In the genomic region with DNA sequence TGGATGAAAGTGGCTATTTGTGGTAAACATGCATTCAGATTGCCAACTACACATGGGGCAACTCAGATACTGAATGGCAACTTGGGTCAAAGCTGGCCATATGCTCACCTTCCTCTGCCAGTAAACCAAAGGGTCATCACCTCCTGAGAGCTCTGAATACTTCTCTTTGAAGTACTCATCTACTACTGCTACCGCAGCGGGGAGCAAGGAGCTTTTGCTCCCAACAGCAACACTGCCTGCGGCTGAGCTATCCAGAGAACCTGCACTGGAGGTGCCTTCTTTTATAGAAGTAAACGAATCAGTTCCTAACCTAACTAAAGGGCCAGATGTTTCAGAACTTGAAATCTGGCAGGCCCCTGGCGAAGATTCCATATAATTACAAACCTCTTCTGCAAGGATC, we compare ENCODE assay signal across 17 mouse cellular contexts. TPM values are rescaled to one million over a fixed set of nuclear protein-coding genes. Genes with fewer than 3 reads are reported as not detected.
DNase-seq lines count a peak whose midpoint lies in the region; ATAC-seq and TF ChIP-seq lines count a peak whose summit lies in the region.
"Had no signal": no experiment of that assay in that cellular context is flagged by ENCODE, and none has a peak within 500 bp of the region (broad histone marks: within the 10 kb centered on the region; RNA-seq: fewer than 3 reads in every experiment).

No protein-coding gene starts in this region.

- no peak for ATAC-seq in hindbrain, embryonic 16.5 days
- ATAC-seq in hindbrain, postnatal 0 days = no peak
- ATAC-seq in midbrain, embryonic 12.5 days (ENCODE audit: low FRiP score, low read depth) = no peak
- no peak for ATAC-seq in midbrain, embryonic 11.5 days (ENCODE audit: low FRiP score)
- no peak for ATAC-seq in stomach, postnatal 0 days (ENCODE audit: low FRiP score, low TSS enrichment)

- TF ChIP-seq POLR2A in cerebellum, adult 2 months (IDR thresholded peaks at IDR 0.05; ENCODE audit: borderline replicate concordance, insufficient read depth, low read length) = no peak

- H3K27me3 ChIP-seq in cerebellum, adult 2 months (ENCODE audit: control insufficient read depth, insufficient read depth, low read length) = no peaks in the 10 kb centered on the region
- no peaks in the 10 kb centered on the region for H3K27me3 ChIP-seq in hindbrain, embryonic 16.5 days (replicated peaks; ENCODE audit: control insufficient read depth, insufficient read depth, low read length)
- H3K27me3 ChIP-seq in hindbrain, postnatal 0 days (ENCODE audit: insufficient read depth, low read length) = no peaks in the 10 kb centered on the region
- H3K27me3 ChIP-seq in midbrain, embryonic 12.5 days = no peaks in the 10 kb centered on the region
- H3K27me3 ChIP-seq in midbrain, embryonic 11.5 days (ENCODE audit: control insufficient read depth, insufficient read depth, low read length) = no peaks in the 10 kb centered on the region
- H3K27me3 ChIP-seq in stomach, postnatal 0 days (ENCODE audit: control insufficient read depth, insufficient read depth, low read length) = no peaks in the 10 kb centered on the region
- H3K27me3 ChIP-seq: forebrain, embryonic 12.5 days; hindbrain, embryonic 15.5 days had no signal

- DNase-seq in cerebellum, adult 2 months = peak; percentile 27 to 42
- DNase-seq in cerebellum, adult 11 months = no peak
- no peak for DNase-seq in hindbrain, postnatal 0 days (ENCODE audit: low spot score)
- no peak for DNase-seq in midbrain, embryonic 11.5 days (ENCODE audit: low spot score, missing footprints)
- DNase-seq in stomach, postnatal 0 days (ENCODE audit: low spot score) = no peak
- DNase-seq in embryo, embryonic 11 days = no peak
- DNase-seq: adrenal gland, adult 8-10 months; cerebellum, adult 9-11 months; left cerebral cortex, postnatal 4 days; thymus, postnatal 14 days had no signal

- no peak for TF ChIP-seq CTCF in cerebellum, adult 2 months (IDR thresholded peaks at IDR 0.05; ENCODE audit: borderline replicate concordance, insufficient read depth, low read depth, low read length)
- no peak for TF ChIP-seq CTCF in hindbrain, postnatal 0 days (IDR thresholded peaks at IDR 0.05; ENCODE audit: low read depth)
- no peak for TF ChIP-seq CTCF in stomach, postnatal 0 days (IDR thresholded peaks at IDR 0.05; ENCODE audit: low read depth)

- peak overlapping the region; percentile 6; the same call in 1 of the 2 replicates for H3K4me2 ChIP-seq in hindbrain, embryonic 16.5 days (ENCODE audit: low read length)
- H3K4me2 ChIP-seq in hindbrain, postnatal 0 days (ENCODE audit: low read depth, low read length) = no peak overlapping the region
- H3K4me2 ChIP-seq in midbrain, embryonic 12.5 days (replicated peaks) = 0 out of 2 replicates have a peak overlapping the region, but pooled peaks have one; percentile 11
- no peak overlapping the region for H3K4me2 ChIP-seq in midbrain, embryonic 11.5 days
- H3K4me2 ChIP-seq in stomach, postnatal 0 days (replicated peaks; ENCODE audit: low read depth) = 0 out of 2 replicates have a peak overlapping the region, but pooled peaks have one; percentile 14
- H3K4me2 ChIP-seq: forebrain, embryonic 12.5 days; hindbrain, embryonic 15.5 days had no signal

- peaks cover 3% of the 10 kb centered on the region; the same call in 1 of the 2 replicates for H3K36me3 ChIP-seq in hindbrain, embryonic 16.5 days (ENCODE audit: control insufficient read depth, insufficient read depth, low read length)
- H3K36me3 ChIP-seq in hindbrain, postnatal 0 days (ENCODE audit: insufficient read depth, low read length) = peaks cover 10% of the 10 kb centered on the region; the same call in 1 of the 2 replicates
- H3K36me3 ChIP-seq in midbrain, embryonic 12.5 days = peaks cover 29% of the 10 kb centered on the region
- no peaks in the 10 kb centered on the region; the same call in none of the 2 replicates for H3K36me3 ChIP-seq in midbrain, embryonic 11.5 days (ENCODE audit: control insufficient read depth, insufficient read depth, low read length)
- peaks cover 2% of the 10 kb centered on the region; the same call in 1 of the 2 replicates for H3K36me3 ChIP-seq in stomach, postnatal 0 days (ENCODE audit: control insufficient read depth, insufficient read depth, low read length)

- H3K9ac ChIP-seq in hindbrain, embryonic 16.5 days (ENCODE audit: low read depth, low read length) = no peak overlapping the region
- H3K9ac ChIP-seq in hindbrain, postnatal 0 days (replicated peaks; ENCODE audit: low read length) = no peak overlapping the region
- H3K9ac ChIP-seq in midbrain, embryonic 12.5 days (replicated peaks) = no peak overlapping the region
- no peak overlapping the region for H3K9ac ChIP-seq in midbrain, embryonic 11.5 days (ENCODE audit: low read length)
- H3K9ac ChIP-seq in stomach, postnatal 0 days (ENCODE audit: low read length) = no peak overlapping the region
- H3K9ac ChIP-seq: forebrain, embryonic 12.5 days; hindbrain, embryonic 15.5 days had no signal

- no peak overlapping the region for H3K4me3 ChIP-seq in cerebellum, adult 2 months (replicated peaks; ENCODE audit: insufficient read depth, low read depth, low read length)
- no peak overlapping the region for H3K4me3 ChIP-seq in hindbrain, embryonic 16.5 days (ENCODE audit: low read length)
- no peak overlapping the region for H3K4me3 ChIP-seq in hindbrain, postnatal 0 days (ENCODE audit: low read length)
- no peak overlapping the region for H3K4me3 ChIP-seq in midbrain, embryonic 12.5 days
- H3K4me3 ChIP-seq in midbrain, embryonic 11.5 days (ENCODE audit: low read depth, low read length) = no peak overlapping the region
- no peak overlapping the region for H3K4me3 ChIP-seq in stomach, postnatal 0 days (ENCODE audit: low read depth, low read length)
- H3K4me3 ChIP-seq: forebrain, embryonic 12.5 days; hindbrain, embryonic 15.5 days; midbrain, embryonic 10.5 days had no signal

- WGBS in cerebellum, adult 2 months = 32% methylated on average over 5 of the region's 5 CpGs
- WGBS in hindbrain, embryonic 16.5 days = 62% methylated on average over 5 of the region's 5 CpGs
- 62% methylated on average over 5 of the region's 5 CpGs for WGBS in hindbrain, postnatal 0 days
- WGBS in midbrain, embryonic 12.5 days = 77% methylated on average over 5 of the region's 5 CpGs
- 77% methylated on average over 5 of the region's 5 CpGs for WGBS in midbrain, embryonic 11.5 days
- 48% methylated on average over 5 of the region's 5 CpGs for WGBS in stomach, postnatal 0 days

- no peak overlapping the region for H3K27ac ChIP-seq in cerebellum, adult 2 months (ENCODE audit: insufficient read depth, low read length)
- H3K27ac ChIP-seq in hindbrain, embryonic 16.5 days (ENCODE audit: low read depth, low read length) = no peak overlapping the region
- no peak overlapping the region for H3K27ac ChIP-seq in hindbrain, postnatal 0 days
- H3K27ac ChIP-seq in midbrain, embryonic 12.5 days (replicated peaks) = no peak overlapping the region
- no peak overlapping the region for H3K27ac ChIP-seq in midbrain, embryonic 11.5 days (ENCODE audit: low read depth, low read length)
- H3K27ac ChIP-seq in stomach, postnatal 0 days (replicated peaks) = no peak overlapping the region
- H3K27ac ChIP-seq: forebrain, embryonic 12.5 days; hindbrain, embryonic 15.5 days; midbrain, embryonic 10.5 days had no signal

- no peak for TF ChIP-seq EP300 in stomach, postnatal 0 days (optimal IDR thresholded peaks at IDR 0.05)

- H3K9me3 ChIP-seq in hindbrain, embryonic 16.5 days (ENCODE audit: control insufficient read depth, low read length) = no peaks in the 10 kb centered on the region
- H3K9me3 ChIP-seq in hindbrain, postnatal 0 days (ENCODE audit: low read length) = no peaks in the 10 kb centered on the region
- no peaks in the 10 kb centered on the region for H3K9me3 ChIP-seq in midbrain, embryonic 12.5 days
- no peaks in the 10 kb centered on the region for H3K9me3 ChIP-seq in midbrain, embryonic 11.5 days (ENCODE audit: control insufficient read depth, low read length)
- no peaks in the 10 kb centered on the region for H3K9me3 ChIP-seq in stomach, postnatal 0 days (ENCODE audit: control insufficient read depth, low read length)
- H3K9me3 ChIP-seq: forebrain, embryonic 12.5 days; hindbrain, embryonic 15.5 days; midbrain, embryonic 10.5 days had no signal

- peaks cover 19% of the 10 kb centered on the region; the same call in 1 of the 2 replicates for H3K4me1 ChIP-seq in cerebellum, adult 2 months (ENCODE audit: control insufficient read depth, insufficient read depth, low read length)
- peaks cover 38% of the 10 kb centered on the region for H3K4me1 ChIP-seq in hindbrain, embryonic 16.5 days (ENCODE audit: control insufficient read depth, insufficient read depth, low read depth, low read length)
- peaks cover 16% of the 10 kb centered on the region for H3K4me1 ChIP-seq in hindbrain, postnatal 0 days (ENCODE audit: insufficient read depth, low read length)
- peaks cover 35% of the 10 kb centered on the region for H3K4me1 ChIP-seq in midbrain, embryonic 12.5 days
- peaks cover 9% of the 10 kb centered on the region for H3K4me1 ChIP-seq in midbrain, embryonic 11.5 days (ENCODE audit: control insufficient read depth, insufficient read depth, low read length)
- H3K4me1 ChIP-seq in stomach, postnatal 0 days (replicated peaks; ENCODE audit: control insufficient read depth, insufficient read depth) = 0 out of 2 replicates have a peak, but pooled peaks cover 6% of the 10 kb centered on the region

RNA-seq across cellular contexts. Expression of a gene that starts 3.9 kb away (rescaled TPM):
- polyA plus RNA-seq in cerebellum, adult 2 months (2012; rRNA removed) = 5.5 and 6.2 TPM in 2 replicates
- polyA plus RNA-seq in hindbrain, embryonic 16.5 days (2015; fragmentation: Nextera tagmentation; extraction: Ambion mirVana) = not detected in 2 replicates
- 6.0 and 7.8 TPM in 2 replicates for total RNA-seq in hindbrain, postnatal 0 days (2014; rRNA removed)
- 0.15 and 0.87 TPM in 2 replicates for polyA plus RNA-seq in hindbrain, postnatal 0 days (2015; fragmentation: Nextera tagmentation; extraction: Ambion mirVana)
- polyA plus RNA-seq in midbrain, embryonic 12.5 days (2016; fragmentation: Nextera tagmentation; extraction: Ambion mirVana) = not detected in 2 replicates
- polyA plus RNA-seq in midbrain, embryonic 11.5 days (2014; fragmentation: Nextera tagmentation; extraction: Ambion mirVana) = not detected in 2 replicates
- polyA plus RNA-seq in stomach, postnatal 0 days (2015; fragmentation: Nextera tagmentation; extraction: Ambion mirVana) = not detected in 2 replicates
- polyA plus RNA-seq: forebrain, embryonic 12.5 days; heart, embryonic 14.5 days; hindbrain, embryonic 15.5 days; kidney, embryonic 14.5 days; midbrain, embryonic 10.5 days had no signal

RNA-seq across cellular contexts. Expression of a gene that starts 4.3 kb away (rescaled TPM):
- 5.4 and 5.5 TPM in 2 replicates for polyA plus RNA-seq in cerebellum, adult 2 months (2012; rRNA removed)
- 2.1 and 2.3 TPM in 2 replicates for polyA plus RNA-seq in hindbrain, embryonic 16.5 days (2015; fragmentation: Nextera tagmentation; extraction: Ambion mirVana)
- 5.1 and 5.3 TPM in 2 replicates for total RNA-seq in hindbrain, postnatal 0 days (2014; rRNA removed)
- 1.2 and 1.7 TPM in 2 replicates for polyA plus RNA-seq in hindbrain, postnatal 0 days (2015; fragmentation: Nextera tagmentation; extraction: Ambion mirVana)
- polyA plus RNA-seq in midbrain, embryonic 12.5 days (2016; fragmentation: Nextera tagmentation; extraction: Ambion mirVana) = 6.0 and 6.1 TPM in 2 replicates
- polyA plus RNA-seq in midbrain, embryonic 11.5 days (2014; fragmentation: Nextera tagmentation; extraction: Ambion mirVana) = 5.3 and 6.3 TPM in 2 replicates
- 2.4 and 2.7 TPM in 2 replicates for polyA plus RNA-seq in stomach, postnatal 0 days (2015; fragmentation: Nextera tagmentation; extraction: Ambion mirVana)

RNA-seq across cellular contexts. Expression of a gene that starts 33.1 kb away (rescaled TPM):
- polyA plus RNA-seq in cerebellum, adult 2 months (2012; rRNA removed) = 0.25 and 0.27 TPM in 2 replicates
- polyA plus RNA-seq in hindbrain, embryonic 16.5 days (2015; fragmentation: Nextera tagmentation; extraction: Ambion mirVana) = 0.06 TPM in 1 of 2 replicates, not detected in the other
- 0.10 TPM in 1 of 2 replicates, not detected in the other for total RNA-seq in hindbrain, postnatal 0 days (2014; rRNA removed)
- polyA plus RNA-seq in hindbrain, postnatal 0 days (2015; fragmentation: Nextera tagmentation; extraction: Ambion mirVana) = 0.08 and 0.13 TPM in 2 replicates
- 0.17 TPM in 1 of 2 replicates, not detected in the other for polyA plus RNA-seq in midbrain, embryonic 12.5 days (2016; fragmentation: Nextera tagmentation; extraction: Ambion mirVana)
- 0.19 and 0.20 TPM in 2 replicates for polyA plus RNA-seq in midbrain, embryonic 11.5 days (2014; fragmentation: Nextera tagmentation; extraction: Ambion mirVana)
- 0.16 and 0.38 TPM in 2 replicates for polyA plus RNA-seq in stomach, postnatal 0 days (2015; fragmentation: Nextera tagmentation; extraction: Ambion mirVana)

RNA-seq across cellular contexts. Expression of a gene that starts 46.7 kb away (rescaled TPM):
- 102 and 110 TPM in 2 replicates for polyA plus RNA-seq in cerebellum, adult 2 months (2012; rRNA removed)
- 325 and 332 TPM in 2 replicates for polyA plus RNA-seq in hindbrain, embryonic 16.5 days (2015; fragmentation: Nextera tagmentation; extraction: Ambion mirVana)
- total RNA-seq in hindbrain, postnatal 0 days (2014; rRNA removed) = 106 and 109 TPM in 2 replicates
- polyA plus RNA-seq in hindbrain, postnatal 0 days (2015; fragmentation: Nextera tagmentation; extraction: Ambion mirVana) = 415 and 427 TPM in 2 replicates
- polyA plus RNA-seq in midbrain, embryonic 12.5 days (2016; fragmentation: Nextera tagmentation; extraction: Ambion mirVana) = 703 and 733 TPM in 2 replicates
- 778 and 875 TPM in 2 replicates for polyA plus RNA-seq in midbrain, embryonic 11.5 days (2014; fragmentation: Nextera tagmentation; extraction: Ambion mirVana)
- 348 and 359 TPM in 2 replicates for polyA plus RNA-seq in stomach, postnatal 0 days (2015; fragmentation: Nextera tagmentation; extraction: Ambion mirVana)

Comparison
In these comparisons a context has a peak if more than half of its experiments do, and no peak if none do; other contexts are left out.
1. DNase-seq: peak in cerebellum, adult 2 months (2 of 2); none in cerebellum, adult 11 months (single experiment), hindbrain, postnatal 0 days (single experiment), midbrain, embryonic 11.5 days (single experiment), stomach, postnatal 0 days (single experiment) and embryo, embryonic 11 days (single experiment).
2. H3K4me2 ChIP-seq: peak in hindbrain, embryonic 16.5 days (single experiment), midbrain, embryonic 12.5 days (single experiment) and stomach, postnatal 0 days (single experiment); none in hindbrain, postnatal 0 days (single experiment) and midbrain, embryonic 11.5 days (single experiment).